Mouse (Mus musculus) bone marrow macrophage, adult 2 months (primary cell): ENCODE results near the gene Ina.

Source experiments
- CTCF ChIP-seq: IDR thresholded peaks from 2 replicates; pipeline ENCODE4 v1.5.1; 2012; ENCODE audit warnings: low read depth, mild to moderate bottlenecking, low read length, moderate library complexity
- POLR2A ChIP-seq: IDR thresholded peaks from 2 replicates; pipeline ENCODE4 v1.6.1; 2012; ENCODE audit warnings: mild to moderate bottlenecking, low read depth, low read length, borderline replicate concordance

- TF ChIP-seq POLR2A (no peak), CTCF (no peak)
Measured at GRCm38 (mm10) chr19:47015396-47015795, 898 bp downstream of the Ina start.
